Mouse (Mus musculus): Measurements from ENCODE around the gene Mul1.

DNA sequence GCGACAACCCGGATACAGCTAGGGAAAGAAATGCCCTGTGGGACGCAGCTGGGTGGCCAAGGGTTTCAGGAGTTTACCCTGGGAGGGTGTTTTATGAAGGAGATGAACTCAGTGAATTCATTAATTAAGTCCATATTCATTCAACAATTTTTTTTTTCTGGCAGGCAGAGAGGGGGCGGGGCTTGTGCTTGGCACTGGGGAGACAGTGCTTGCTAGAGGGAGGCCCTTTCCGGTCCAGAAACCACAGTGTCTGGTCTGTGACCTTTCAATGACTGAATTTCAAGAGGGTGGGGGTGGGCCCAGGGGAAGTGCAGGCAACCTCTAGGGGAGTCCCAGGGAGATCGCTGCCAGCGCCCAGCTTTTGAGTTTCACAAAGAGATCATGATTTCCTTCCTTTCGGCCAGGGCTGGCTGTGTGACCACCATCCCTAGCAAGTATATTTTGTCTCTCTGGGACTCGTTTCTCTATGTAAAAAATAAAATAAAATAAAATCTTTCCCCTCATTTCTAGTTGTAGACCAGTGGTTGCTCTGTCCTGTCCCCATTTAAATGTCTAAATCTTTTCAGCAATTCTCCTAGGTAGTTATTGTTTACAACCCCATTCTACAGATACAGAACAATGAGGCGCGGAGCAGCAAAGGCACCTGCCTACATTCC is 29.5 kb downstream of the Mul1 start:
- TF ChIP-seq CTCF (IDR thresholded peaks at IDR 0.05; ENCODE audit: extremely low read depth, insufficient read length, insufficient replicate concordance, low read depth, low read length) = no peak
- TF ChIP-seq POLR2A (IDR thresholded peaks at IDR 0.05; ENCODE audit: low read depth, low read length) = peak; percentile 27; the same call in 1 of the 2 replicates

All from small intestine, adult 2 months (tissue).